Mouse (Mus musculus) regulatory T cell (primary cell): ENCODE measurements around the gene Grin2d.

ENCODE experiments used
- in situ Hi-C: fragments of 300-600 bp; cut with MboI, MseI; formaldehyde crosslinking; loops from one replicate; pipeline ENCODE4 v1.15.1; 2025; ENCODE audit warnings: high pct_unique_total_duplicates

The Grin2d gene

GRCm38 (mm10) chr7:45856950-45857901 is 21.0 kb downstream of the Grin2d start:
- in situ Hi-C loops: no loop called here

- in situ Hi-C loops: no loop called here
These were observed 25.1 kb downstream of the Grin2d start for GRCm38 (mm10) chr7:45853089-45853488.

- in situ Hi-C loops: no loop called here
These were observed 27.5 kb downstream of the Grin2d start for GRCm38 (mm10) chr7:45850661-45851060.

DNA sequence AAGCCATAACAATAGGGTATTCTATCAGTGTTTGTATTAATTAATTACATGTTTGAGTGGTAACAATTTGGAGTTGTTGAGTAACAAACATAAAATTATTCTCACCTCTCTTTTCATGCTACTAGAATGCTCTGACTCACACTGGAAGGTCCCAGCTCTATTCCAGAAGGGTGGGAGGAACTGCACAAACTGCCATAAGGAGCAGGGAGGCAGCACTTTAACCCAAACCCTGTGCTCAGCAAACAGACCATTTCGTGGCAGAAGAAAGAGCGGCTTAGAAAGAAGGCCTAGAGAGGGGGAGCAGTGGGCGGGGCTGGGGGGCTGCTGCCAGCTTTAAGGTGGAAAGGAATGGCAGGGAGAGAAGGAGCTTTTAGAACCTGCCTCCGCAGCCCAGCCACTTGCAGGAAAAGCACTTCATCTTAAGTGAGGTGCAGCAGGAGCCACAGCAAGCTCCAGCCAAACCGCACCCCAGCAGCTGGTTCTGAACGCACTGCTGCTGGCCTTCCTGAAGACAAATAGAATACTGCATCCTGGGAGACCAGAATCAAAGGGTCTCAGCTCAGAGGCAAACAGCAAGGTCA is 29.6 kb downstream of the Grin2d start:
- in situ Hi-C loops: no loop called here

- in situ Hi-C loops: no loop called here
These were observed 35.0 kb downstream of the Grin2d start for GRCm38 (mm10) chr7:45842950-45843744.

DNA sequence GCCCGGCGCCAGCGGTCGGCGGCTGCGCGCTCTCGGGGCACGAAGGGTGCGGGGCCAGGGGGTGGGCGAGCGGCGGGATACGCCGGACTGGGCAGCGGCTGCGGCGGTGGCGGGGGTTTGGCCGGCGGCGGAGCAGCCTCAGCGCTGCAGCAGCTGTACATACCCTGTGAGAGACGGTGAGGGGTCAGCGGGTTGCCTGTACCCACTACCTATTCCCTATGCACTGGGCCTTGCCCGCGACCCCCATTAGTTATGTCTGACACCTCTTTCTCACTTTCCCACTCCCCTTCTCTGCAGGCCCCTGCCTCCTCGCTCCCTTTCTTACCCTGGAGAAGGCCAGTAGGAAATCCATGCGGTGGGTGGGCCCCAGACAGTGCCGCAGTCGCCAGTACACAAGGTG is 44.3 kb downstream of the Grin2d start:
- in situ Hi-C loops: no loop called here

- in situ Hi-C loops: no loop called here
These were observed 44.9 kb downstream of the Grin2d start for GRCm38 (mm10) chr7:45833148-45833790.

DNA sequence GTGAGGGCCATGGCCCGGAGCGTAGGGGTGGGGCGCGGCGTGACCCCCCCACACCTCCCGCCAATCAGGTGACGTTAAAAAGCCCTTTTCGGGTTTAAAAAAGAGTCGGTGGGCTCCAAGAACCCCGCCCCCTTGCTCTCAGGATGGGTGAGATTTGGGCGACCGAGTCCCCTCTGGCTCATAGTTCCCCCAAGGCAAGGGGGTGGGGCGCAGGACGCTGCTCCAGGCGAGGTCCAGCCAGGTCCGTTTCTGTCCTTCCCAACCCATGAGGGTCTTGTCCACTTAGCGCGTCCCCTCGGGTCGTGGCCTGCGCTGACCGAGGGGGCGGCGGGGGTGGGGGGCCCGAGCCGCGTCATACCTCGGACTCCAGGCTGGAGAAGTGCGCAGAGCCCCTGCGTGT is 45.8 kb downstream of the Grin2d start:
- in situ Hi-C loops: no loop called here

- in situ Hi-C loops: no loop called here
These were observed 47.1 kb downstream of the Grin2d start for GRCm38 (mm10) chr7:45831128-45831525.

DNA sequence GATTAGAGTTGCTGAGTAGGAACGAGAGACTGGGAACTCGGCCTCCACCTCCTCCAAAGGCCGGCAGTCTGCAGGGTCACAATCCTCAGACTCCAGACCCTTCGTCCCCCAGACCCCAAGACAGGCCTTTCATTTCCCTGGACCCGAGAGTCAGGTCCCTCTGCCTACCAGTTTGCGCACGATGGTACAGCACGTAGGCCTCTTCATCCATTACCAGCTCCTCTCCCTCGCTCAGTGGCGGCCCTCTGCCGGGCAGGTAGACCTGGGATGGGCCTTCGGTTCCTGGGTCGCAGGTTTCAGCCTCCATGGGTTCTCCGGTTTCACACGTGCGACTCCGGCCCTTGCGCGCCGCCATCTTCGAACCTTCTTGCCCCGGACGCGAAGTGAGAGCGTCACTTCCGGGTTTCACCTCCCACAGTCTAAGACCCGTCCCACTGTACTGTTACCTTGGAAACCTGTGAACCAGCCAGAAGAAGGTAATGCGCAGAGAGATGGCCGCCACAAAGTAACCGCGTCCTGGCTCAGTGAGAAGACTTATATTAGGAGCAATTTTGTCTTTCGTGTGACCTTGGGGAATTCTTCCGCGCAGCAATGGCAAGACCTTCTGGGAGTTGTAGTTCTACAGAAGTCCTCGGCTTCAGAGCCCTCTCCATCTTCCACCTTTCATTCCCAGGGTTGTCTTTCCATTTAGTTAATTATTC is 47.6 kb downstream of the Grin2d start, which contains the start of gene Grwd1:
Grwd1 (minus strand) TSS at position 518 of the 701 bp plus-strand sequence.
- in situ Hi-C loops: no loop called here

DNA sequence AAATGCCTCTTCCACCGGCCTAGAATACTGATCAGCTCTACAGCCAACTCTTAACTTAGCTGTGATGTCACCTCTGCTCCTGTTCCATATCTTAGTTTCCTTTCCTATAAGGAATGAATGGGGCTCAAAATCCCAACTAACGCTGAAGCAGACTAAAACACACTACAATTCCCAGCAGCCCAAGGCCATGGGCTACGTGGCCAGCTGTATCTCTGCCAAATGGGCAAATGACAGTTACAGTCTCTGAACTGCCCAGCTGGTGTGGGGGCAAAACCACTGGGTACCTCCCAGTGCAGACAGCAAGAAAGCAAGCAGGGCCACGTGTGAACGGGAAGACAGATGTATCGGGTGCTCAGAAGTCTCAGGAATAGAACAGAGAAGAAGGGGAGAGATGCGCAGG is 51.5 kb downstream of the Grin2d start:
- in situ Hi-C loops: no loop called here

- in situ Hi-C loops: no loop called here
These were observed 53.6 kb downstream of the Grin2d start, which contains the start of gene Kcnj14 for GRCm38 (mm10) chr7:45824598-45824997. Gene Kcnj14 (minus strand): TSS chr7:45824782.

- in situ Hi-C loops: no loop called here
These were observed 57.3 kb downstream of the Grin2d start for GRCm38 (mm10) chr7:45820913-45821312.

GRCm38 (mm10) chr7:45819843-45820242 is 58.3 kb downstream of the Grin2d start:
- in situ Hi-C loops: loop anchor here (10.0 kb wide), 1 partner anchor 385 kb away; the partner anchor contains the start of genes Gys1 and Ruvbl2

GRCm38 (mm10) chr7:45815984-45816351 is 62.2 kb downstream of the Grin2d start:
- in situ Hi-C loops: loop anchor here (10.0 kb wide), 1 partner anchor 381 kb away; the partner anchor contains the start of genes Gys1 and Ruvbl2

GRCm38 (mm10) chr7:45815323-45815983 is 62.7 kb downstream of the Grin2d start:
- in situ Hi-C loops: loop anchor here (10.0 kb wide), 1 partner anchor 381 kb away; the partner anchor contains the start of genes Gys1 and Ruvbl2

DNA sequence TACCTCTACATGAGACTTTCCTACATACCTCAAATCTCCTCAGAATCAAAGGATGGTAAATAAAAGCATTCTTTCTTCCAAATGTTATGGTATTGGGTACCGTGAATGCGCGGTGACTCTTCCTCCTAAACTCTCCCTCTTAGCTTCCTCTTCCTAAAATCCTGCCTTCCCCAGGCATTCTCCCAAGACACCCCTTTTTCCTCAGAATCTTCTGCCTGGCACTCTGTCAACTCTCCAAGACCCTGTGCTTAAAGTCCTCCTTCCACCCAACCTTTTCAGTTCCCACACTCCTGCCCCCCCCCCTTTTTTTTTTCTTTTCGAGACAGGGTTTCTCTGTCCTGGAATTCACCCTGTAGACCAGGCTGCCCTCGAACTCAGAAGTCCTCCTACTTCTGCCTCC is 63.3 kb downstream of the Grin2d start:
- in situ Hi-C loops: loop anchor here (10.0 kb wide), 1 partner anchor 380 kb away; the partner anchor contains the start of genes Gys1 and Ruvbl2

DNA sequence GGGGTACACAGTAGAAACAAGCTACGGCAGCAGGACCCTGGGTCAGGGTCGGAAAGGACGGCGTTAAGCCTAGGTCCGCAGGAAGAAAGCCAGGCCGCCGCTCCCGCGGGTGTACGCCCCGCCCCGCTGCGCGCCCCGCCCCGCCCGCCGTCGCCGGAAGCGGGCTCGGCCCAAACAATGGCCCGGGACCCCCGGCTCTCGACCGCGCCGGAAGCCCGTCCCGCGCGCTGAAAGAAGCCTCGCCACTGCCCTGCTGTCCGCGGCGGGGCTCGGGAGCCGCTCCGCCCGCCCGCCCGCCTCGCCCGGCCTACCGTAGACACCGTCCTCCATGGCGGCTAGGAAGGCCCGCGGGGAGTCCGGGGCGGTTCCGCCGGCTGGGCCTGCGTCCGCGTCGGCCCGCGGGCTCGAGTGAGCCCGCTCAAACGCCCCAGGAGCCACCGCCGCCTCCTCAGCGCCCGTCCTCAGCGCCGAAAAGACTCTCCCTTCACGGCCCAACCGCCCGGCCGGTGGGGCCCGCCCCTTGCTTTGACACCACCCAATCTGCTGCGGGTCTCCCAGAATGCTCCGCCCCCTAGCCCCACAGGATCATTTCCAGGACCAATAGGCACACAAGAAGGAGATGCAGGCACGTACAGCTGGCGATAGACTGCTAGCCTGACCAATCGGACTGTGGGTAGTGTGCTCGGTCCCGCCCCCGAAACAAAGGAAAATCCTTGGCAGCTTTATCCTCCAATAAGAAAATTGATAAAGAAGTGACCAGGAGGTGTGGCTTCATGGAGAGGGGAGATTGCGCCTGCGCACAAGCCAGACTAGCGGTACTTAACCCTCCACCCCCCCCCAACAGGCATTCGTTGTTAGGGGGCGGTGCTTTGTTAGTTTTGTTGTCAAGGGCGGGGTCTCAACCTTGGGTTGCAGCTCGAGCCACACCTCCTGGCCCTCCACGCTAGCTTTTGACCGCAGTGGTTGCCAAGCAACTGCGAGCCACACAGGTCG is 64.1 kb downstream of the Grin2d start, which contains the start of gene Cyth2:
Cyth2 (minus strand) TSS at position 795 of the 993 bp plus-strand sequence.
- in situ Hi-C loops: loop anchor here (10.0 kb wide), 1 partner anchor 379 kb away; the partner anchor contains the start of genes Gys1 and Ruvbl2
